In the genomic region with DNA sequence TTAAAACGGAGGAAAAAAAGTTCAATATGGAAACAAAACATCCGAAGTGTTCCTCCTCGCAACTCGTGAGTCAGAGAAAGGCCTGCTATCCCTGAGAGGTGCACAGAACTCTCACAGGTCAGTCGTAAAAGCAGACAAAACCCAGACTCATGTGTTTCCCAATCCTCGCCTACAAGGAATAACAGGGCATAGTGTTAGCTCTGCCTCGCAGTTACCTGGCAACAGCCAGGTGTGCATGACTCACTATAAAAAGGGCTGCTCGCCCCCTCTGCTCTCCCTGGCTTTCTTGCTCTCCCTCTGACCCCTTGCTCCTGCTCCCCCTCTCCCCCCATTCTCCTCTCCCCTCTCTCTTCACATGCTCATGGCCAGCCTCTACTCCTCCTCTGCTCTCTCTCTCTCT, we compare ENCODE assay signal across 22 mouse cellular contexts. TPM values are rescaled to one million over a fixed set of nuclear protein-coding genes. Genes with fewer than 3 reads are reported as not detected.
"Had no signal": no experiment of that assay in that cellular context is flagged by ENCODE, and none has a peak within 500 bp of the region (broad histone marks: within the 10 kb centered on the region; RNA-seq: fewer than 3 reads in every experiment).

No protein-coding gene starts in this region.

- H3K4me3 ChIP-seq: limb, embryonic 10.5 days; limb, embryonic 13.5 days; liver, embryonic 12.5 days; liver, embryonic 15.5 days; midbrain, embryonic 10.5 days; midbrain, embryonic 13.5 days; myocyte; neural tube, embryonic 13.5 days had no signal

- H3K9me3 ChIP-seq: limb, embryonic 10.5 days; limb, embryonic 13.5 days; liver, embryonic 12.5 days; liver, embryonic 15.5 days; midbrain, embryonic 10.5 days; midbrain, embryonic 13.5 days; neural tube, embryonic 13.5 days had no signal

- H3K27ac ChIP-seq: limb, embryonic 10.5 days; limb, embryonic 13.5 days; liver, embryonic 12.5 days; liver, embryonic 15.5 days; midbrain, embryonic 10.5 days; midbrain, embryonic 13.5 days; neural tube, embryonic 13.5 days had no signal

- H3K4me2 ChIP-seq: limb, embryonic 13.5 days; liver, embryonic 12.5 days; liver, embryonic 15.5 days; midbrain, embryonic 13.5 days; neural tube, embryonic 13.5 days had no signal

- H3K4me1 ChIP-seq: liver, embryonic 15.5 days; midbrain, embryonic 13.5 days; neural tube, embryonic 13.5 days had no signal

- DNase-seq: kidney, adult 11 months; kidney, adult 8-10 months; kidney, postnatal 14 days; kidney, postnatal 4 days; liver; lung, adult 2 months; lung, postnatal 36 days; retina, postnatal 1 day; right cerebral cortex, postnatal 25 days; spleen, adult 18-20 months; thymus, postnatal 14 days; thymus, postnatal 4 days had no signal

- H3K27me3 ChIP-seq: limb, embryonic 13.5 days; liver, embryonic 15.5 days; midbrain, embryonic 13.5 days; neural tube, embryonic 13.5 days had no signal

- H3K9ac ChIP-seq: limb, embryonic 13.5 days; liver, embryonic 12.5 days; liver, embryonic 15.5 days; midbrain, embryonic 13.5 days; neural tube, embryonic 13.5 days had no signal

- H3K36me3 ChIP-seq: limb, embryonic 10.5 days; limb, embryonic 13.5 days; liver, embryonic 12.5 days; liver, embryonic 15.5 days; midbrain, embryonic 10.5 days; midbrain, embryonic 13.5 days; neural tube, embryonic 13.5 days had no signal

- ATAC-seq: liver, embryonic 12.5 days; midbrain, embryonic 13.5 days; midbrain, embryonic 16.5 days had no signal

RNA-seq across cellular contexts. Expression of a gene that starts 57.6 kb away (rescaled TPM):
- total RNA-seq: monocyte, adult 5-6 weeks had no signal
- polyA plus RNA-seq: limb, embryonic 10.5 days; myocyte had no signal
